Mouse (Mus musculus) adrenal gland, postnatal 4 days (tissue): ENCODE data around the gene Smc6. TPM values are rescaled to one million over a fixed set of nuclear protein-coding genes. Genes with fewer than 3 reads are reported as not detected.

Source experiments
- DNase-seq, 2 experiments: peaks; one replicate each; pipeline ENCODE4 v3.0.0; 2021 to 2022; ENCODE audit warnings: low spot score in 2 of 2, mixed read lengths in 2 of 2
- long read RNA-seq, 2 experiments: library from polyadenylated mRNA; stranded (forward); transcript quantifications; one replicate each; pipeline ENCODE4 v2.0.0; 2021
- total RNA-seq, 2 experiments: library from RNA; stranded (reverse); gene quantifications; 2 replicates each; pipeline ENCODE4 v1.2.3; 2021

The Smc6 gene
- total RNA-seq: 10 to 100 TPM; 61.7 to 66.1 TPM
- long read RNA-seq, experiment 1, full-length matches to known transcripts: 23 of 35 reads
- long read RNA-seq, experiment 1, partial matches to known transcripts: 3 of 35 reads
- long read RNA-seq, experiment 1, other reads (novel, unspliced or antisense): 9 of 35 reads
- long read RNA-seq, experiment 2, full-length matches to known transcripts: 47 of 93 reads
- long read RNA-seq, experiment 2, partial matches to known transcripts: 34 of 93 reads
- long read RNA-seq, experiment 2, other reads (novel, unspliced or antisense): 12 of 93 reads

- DNase-seq: peak; percentile 84 to 93
Observed at GRCm38 (mm10) chr12:11265382-11266281, at the start of gene Smc6, which contains the start of gene Gen1. Smc6 (plus strand) TSS chr12:11265886. Gen1 (minus strand) TSS chr12:11265801.

- DNase-seq: no peak
Observed at GRCm38 (mm10) chr12:11216454-11216853, 49.2 kb upstream of the Smc6 start.

- no peak for DNase-seq
Observed at GRCm38 (mm10) chr12:11217726-11218250, 47.9 kb upstream of the Smc6 start.

GRCm38 (mm10) chr12:11221524-11222330 is 44.0 kb upstream of the Smc6 start:
- DNase-seq: no peak

GRCm38 (mm10) chr12:11222566-11222965 is 43.1 kb upstream of the Smc6 start:
- no peak for DNase-seq

GRCm38 (mm10) chr12:11223090-11223489 is 42.6 kb upstream of the Smc6 start:
- DNase-seq: no peak

- DNase-seq: no peak
Observed at GRCm38 (mm10) chr12:11224722-11225121, 41.0 kb upstream of the Smc6 start.

GRCm38 (mm10) chr12:11226123-11226522 is 39.6 kb upstream of the Smc6 start:
- no peak for DNase-seq

- no peak for DNase-seq
Observed at GRCm38 (mm10) chr12:11226529-11227268, 39.0 kb upstream of the Smc6 start.

- DNase-seq: no peak
Observed at GRCm38 (mm10) chr12:11230267-11230666, 35.4 kb upstream of the Smc6 start.

GRCm38 (mm10) chr12:11235996-11236395 is 29.7 kb upstream of the Smc6 start:
- DNase-seq: no peak

GRCm38 (mm10) chr12:11247460-11247859 is 18.2 kb upstream of the Smc6 start:
- DNase-seq: no peak

- DNase-seq: no peak
Observed at GRCm38 (mm10) chr12:11250322-11250721, 15.4 kb upstream of the Smc6 start.

GRCm38 (mm10) chr12:11264895-11265294 is 791 bp upstream of the Smc6 start:
- DNase-seq: no peak

GRCm38 (mm10) chr12:11266282-11266985 is 748 bp downstream of the Smc6 start:
- no peak for DNase-seq

GRCm38 (mm10) chr12:11267030-11267429 is 1.3 kb downstream of the Smc6 start:
- no peak for DNase-seq

- DNase-seq: no peak
Observed at GRCm38 (mm10) chr12:11272568-11272967, 6.9 kb downstream of the Smc6 start.

- no peak for DNase-seq
Observed at GRCm38 (mm10) chr12:11273185-11273584, 7.5 kb downstream of the Smc6 start.

- DNase-seq: no peak
Observed at GRCm38 (mm10) chr12:11276632-11277031, 10.9 kb downstream of the Smc6 start.

GRCm38 (mm10) chr12:11277207-11277606 is 11.5 kb downstream of the Smc6 start:
- no peak for DNase-seq
